Mouse (Mus musculus) lung, postnatal 4 days (tissue): ENCODE data around the gene Magea10.

ENCODE experiments used
- DNase-seq, 2 experiments: peaks; one replicate each; pipeline ENCODE4 v3.0.0; 2021

The Magea10 gene

DNA sequence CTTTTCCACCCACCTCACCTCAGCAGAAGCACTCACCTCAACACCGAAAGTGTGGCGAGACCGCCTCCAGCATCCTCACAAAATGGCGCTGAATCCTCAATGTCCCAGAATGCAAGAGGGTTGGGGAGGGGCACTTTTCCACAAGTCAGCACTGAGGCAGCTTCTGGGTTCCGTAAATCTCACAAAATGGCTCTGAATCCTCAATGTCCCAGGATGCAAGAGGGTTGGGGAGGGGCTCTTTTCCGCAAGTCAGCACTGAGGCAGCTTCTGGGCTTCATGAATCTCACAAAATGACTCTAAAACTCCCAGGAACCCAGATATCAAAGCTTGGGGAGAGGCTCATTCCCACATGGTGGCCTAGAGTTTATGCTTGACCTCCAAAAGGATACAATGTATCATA is at the start of gene Magea10:
Magea10 (minus strand) TSS at position 101 of the 400 bp plus-strand sequence.
- DNase-seq = no peak

GRCm38 (mm10) chrX:72381972-72382371 is 4.7 kb downstream of the Magea10 start:
- no peak for DNase-seq
